Mouse (Mus musculus) thymus, postnatal 0 days (tissue): Measurements from ENCODE around the gene Ccdc183. TPM values are rescaled to one million over a fixed set of nuclear protein-coding genes. Genes with fewer than 3 reads are reported as not detected.

Experiments
- DNase-seq: peaks from one replicate; pipeline ENCODE4 v3.0.0-alpha.2; 2015; ENCODE audit warnings: low spot score
- polyA plus RNA-seq: library from polyadenylated mRNA; unstranded; fragments of >200 nt; fragmentation: Nextera tagmentation; extraction: Ambion mirVana; gene quantifications from 2 replicates; pipeline ENCODE4 v1.2.1, GENCODE M21; 2015

Gene Ccdc183
- polyA plus RNA-seq, 1 experiment from 2014 or later, result 0.04 TPM

- no peak for DNase-seq
Observed at GRCm38 (mm10) chr2:25577951-25578795, 39.3 kb downstream of the Ccdc183 start.

DNA sequence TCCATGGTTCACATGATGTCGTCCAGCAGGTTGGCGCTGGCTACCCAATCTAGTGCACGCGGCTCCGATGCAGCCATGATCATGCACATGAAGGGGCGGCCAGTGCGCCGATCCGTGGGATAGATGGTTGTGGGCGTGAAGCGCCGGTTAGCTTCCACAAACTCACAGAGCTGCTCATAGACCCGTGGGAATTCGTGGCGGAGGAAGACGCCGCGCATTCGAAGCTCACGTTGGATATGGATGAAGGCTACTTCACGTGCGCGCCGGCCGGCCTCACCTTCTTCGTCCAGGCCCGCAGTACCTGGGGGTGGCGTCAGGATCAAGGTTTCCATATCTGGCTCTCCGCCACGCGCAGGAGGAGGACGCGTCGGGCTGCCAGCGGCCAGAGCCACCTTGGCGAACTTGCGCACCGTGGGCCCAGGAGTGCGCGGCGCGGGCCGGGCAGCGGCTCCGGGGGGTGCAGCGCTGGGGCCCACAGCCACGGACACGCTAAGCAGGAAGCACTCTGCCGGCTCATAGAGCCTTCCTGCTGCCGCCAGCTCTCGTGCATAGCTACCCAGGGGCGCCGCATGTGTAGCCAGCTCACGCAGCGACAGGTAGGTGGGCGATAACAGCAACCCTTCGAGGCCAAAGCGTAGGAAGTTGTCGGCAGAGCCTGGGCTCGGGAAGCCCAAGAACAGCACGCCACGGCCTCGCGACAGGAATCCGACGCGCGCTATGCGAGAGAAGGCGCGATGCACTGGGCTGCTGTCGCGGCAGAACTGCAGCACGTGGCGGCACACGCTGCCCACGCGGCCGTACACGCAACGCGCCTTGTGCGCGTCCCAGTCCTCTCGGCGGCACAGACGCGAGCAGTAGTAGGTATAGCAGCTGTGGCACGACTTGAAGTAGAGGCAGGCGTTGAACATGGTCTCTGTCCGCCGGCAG lies 40.2 kb downstream of the Ccdc183 start:
- DNase-seq, result peak; percentile 34

- no peak for DNase-seq
Observed at GRCm38 (mm10) chr2:25576028-25576850, 41.2 kb downstream of the Ccdc183 start.

GRCm38 (mm10) chr2:25575432-25576027 lies 41.9 kb downstream of the Ccdc183 start:
- peak; percentile 70 for DNase-seq

DNA sequence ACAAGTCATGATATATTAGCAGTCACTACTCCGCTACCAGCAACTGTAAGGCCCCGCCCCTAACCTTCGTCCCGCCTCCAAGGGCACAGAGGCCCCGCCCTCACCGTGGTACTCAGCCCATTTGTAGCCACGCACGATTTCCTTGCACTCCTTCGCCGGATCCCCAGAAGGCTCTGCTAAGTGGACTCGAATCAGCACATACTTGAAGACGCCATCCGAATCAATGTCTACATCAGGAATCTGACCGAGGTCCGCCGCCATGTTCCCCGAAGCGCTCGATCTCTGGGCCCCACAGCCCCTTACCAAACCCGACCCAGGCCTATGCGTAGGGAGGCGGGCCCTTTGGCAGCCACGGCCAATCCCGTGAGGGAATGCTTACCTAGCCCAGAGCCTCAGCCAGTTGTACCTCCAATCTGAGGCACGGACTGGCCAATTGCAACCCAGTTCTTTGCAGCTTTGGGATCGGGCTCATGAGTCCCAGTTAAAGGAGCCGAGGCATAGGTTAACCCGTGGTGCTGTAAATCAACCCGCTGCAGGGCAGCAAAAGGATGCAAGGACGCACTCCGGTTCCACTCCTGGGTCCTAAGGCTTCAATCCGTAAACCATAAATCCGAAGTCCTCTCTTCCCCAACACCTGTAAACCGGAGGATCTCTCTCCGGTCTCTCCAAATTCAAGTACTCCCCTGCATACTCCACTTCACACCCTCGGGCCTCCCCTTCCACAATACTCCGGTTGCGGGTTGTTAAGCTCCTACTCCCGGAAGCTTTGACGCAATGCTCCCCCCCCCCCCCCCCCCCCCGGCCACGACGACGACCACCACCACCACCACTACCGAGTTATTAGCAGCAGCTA lies 42.7 kb downstream of the Ccdc183 start, which contains the start of the genes Mamdc4 and Phpt1:
Mamdc4 (minus strand) TSS at position 267 of the 853 bp plus-strand sequence.
Phpt1 (minus strand) TSS at position 646 of the 853 bp plus-strand sequence.
- peak; percentile 98 for DNase-seq

GRCm38 (mm10) chr2:25574136-25574535 lies 43.3 kb downstream of the Ccdc183 start:
- no peak for DNase-seq

GRCm38 (mm10) chr2:25573068-25573467 lies 44.4 kb downstream of the Ccdc183 start:
- DNase-seq, result no peak

DNA sequence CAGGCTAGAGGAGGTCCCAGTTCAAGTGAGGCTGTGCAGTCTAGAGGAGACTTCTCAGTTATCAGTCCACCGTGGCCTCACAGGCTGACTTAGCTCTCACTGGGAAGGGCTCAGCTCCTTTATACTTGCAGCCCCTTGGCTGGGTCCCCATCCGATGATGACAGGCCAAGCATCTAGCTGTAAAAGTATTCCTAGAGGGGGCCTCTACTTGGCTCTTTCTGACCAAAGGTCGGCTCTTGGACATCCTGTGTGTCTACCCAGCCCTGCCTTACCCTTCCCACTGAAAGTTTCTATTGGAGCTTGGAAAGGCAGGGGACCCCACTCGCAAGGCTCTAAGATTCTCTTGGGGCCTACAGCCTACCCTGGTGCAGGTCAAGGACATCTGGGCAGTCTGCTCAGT lies 46.3 kb downstream of the Ccdc183 start:
- DNase-seq, result no peak

DNA sequence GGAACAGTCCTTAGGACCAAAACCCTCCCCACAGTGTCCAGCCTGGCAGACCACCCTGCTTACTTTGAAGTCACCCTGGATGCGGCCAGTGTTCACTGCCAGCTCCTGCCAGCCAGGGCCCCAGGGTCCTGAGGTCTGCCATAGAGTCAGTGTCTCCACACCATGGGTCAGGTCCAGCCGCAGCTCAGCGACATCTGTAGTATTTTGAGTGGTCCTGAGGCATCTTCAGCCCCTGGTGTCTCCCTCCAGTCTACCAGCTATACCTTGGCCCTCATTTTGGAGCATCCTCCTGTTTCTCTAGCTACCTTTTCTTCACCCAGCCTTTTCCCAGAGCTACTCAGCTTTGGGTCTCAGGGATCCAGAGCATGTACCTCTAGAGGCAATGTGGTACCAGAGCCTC lies 48.2 kb downstream of the Ccdc183 start:
- DNase-seq, result no peak

- DNase-seq, result no peak
Observed at GRCm38 (mm10) chr2:25568473-25569019, 48.9 kb downstream of the Ccdc183 start.

GRCm38 (mm10) chr2:25566558-25566957 lies 50.9 kb downstream of the Ccdc183 start:
- no peak for DNase-seq

GRCm38 (mm10) chr2:25565741-25566140 lies 51.7 kb downstream of the Ccdc183 start:
- DNase-seq, result no peak

- no peak for DNase-seq
Observed at GRCm38 (mm10) chr2:25561946-25562345, 55.5 kb downstream of the Ccdc183 start.

- DNase-seq, result no peak
Observed at GRCm38 (mm10) chr2:25560551-25560950, 56.9 kb downstream of the Ccdc183 start.

DNA sequence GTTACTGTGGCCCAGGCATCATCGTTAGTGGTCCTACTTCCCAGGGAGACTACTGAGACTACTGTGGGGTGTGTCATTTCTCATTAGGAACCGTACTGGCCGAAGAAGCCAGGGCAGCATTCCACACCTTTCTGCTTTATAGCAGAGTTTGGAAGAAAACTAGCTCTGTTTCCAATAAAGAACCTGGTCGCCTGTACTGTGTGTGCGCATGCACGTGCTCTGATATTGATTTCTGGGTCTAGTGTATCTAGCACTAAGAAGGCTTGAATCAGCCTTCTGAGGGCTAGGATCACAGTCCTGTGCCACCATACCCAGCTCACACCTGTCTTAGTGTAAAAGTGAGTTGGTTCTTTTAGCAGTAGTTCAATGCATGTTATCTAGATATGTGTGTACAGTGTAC lies 58.7 kb downstream of the Ccdc183 start:
- DNase-seq, result no peak
